Mouse (Mus musculus): ENCODE results near the gene Ntng1. TPM values are rescaled to one million over a fixed set of nuclear protein-coding genes. Genes with fewer than 3 reads are reported as not detected.

Gene Ntng1
- polyA plus RNA-seq, 1 experiment from 2014 or later = 21.8 TPM

DNA sequence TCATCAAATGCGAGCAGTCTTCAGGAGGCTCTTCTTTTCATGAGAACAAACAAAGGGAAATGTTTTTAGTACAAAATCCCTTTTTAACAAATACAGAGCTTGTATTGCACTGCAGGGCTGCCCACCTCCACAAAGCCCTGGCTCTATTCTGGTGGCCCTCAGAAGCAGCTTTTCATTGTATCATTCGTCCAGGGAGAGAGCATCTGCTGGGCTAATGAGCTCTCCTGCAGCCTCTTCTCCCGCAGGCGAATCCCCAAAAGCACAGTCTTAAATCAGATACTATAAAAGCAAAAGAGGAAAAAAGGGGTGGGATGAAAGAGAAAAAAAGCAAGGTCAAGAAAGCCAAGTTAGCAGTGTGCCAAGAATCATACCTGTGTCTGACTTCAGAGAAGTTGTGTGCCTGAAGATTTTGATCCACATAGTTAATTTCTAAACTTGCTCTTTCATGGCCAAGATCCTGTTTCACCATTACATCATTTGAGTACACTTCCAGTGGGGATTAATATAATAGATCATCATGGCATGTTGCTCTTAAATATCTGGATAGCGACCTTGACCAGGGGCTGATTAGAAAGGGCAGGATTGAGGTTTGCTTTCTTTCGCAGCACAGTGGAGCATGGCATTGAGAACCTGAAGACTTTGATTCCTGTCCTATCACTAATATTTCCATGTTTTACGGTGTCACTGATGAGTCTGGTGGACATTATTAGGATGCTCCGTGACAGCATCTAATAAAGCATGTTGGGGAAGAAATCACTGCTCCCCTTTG lies 225.7 kb downstream of the Ntng1 start:
- H3K27ac ChIP-seq (ENCODE audit: low read depth, low read length) = no peak overlapping the region

DNA sequence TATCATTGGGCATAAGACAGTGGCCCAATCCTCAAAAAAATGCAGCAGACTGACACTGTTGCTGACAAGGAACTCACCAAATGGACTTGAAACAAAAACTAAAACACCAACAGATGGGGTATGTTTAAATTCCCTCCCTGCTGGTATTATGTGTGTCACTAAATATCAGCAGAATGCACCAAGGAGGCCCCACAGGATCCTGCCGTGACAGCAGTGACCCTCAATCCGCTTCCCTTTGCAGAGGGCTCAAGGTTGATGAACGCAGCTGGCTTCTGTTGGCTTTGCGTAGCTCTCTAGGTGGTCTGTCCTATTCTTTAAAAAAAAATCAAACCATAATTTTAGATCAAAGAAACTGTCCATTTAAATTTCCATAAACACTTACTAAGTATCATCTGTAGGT lies 226.7 kb downstream of the Ntng1 start:
- no peak overlapping the region for H3K9ac ChIP-seq (ENCODE audit: low read depth, low read length)
- no peaks in the 10 kb centered on the region for H3K27me3 ChIP-seq (replicated peaks; ENCODE audit: control insufficient read depth, insufficient read depth, low read length)
- H3K27ac ChIP-seq (ENCODE audit: low read depth, low read length) = no peak overlapping the region
- H3K4me3 ChIP-seq (ENCODE audit: low read length) = no peak overlapping the region
- H3K4me1 ChIP-seq (ENCODE audit: control insufficient read depth, insufficient read depth, low read depth, low read length) = peaks cover 3% of the 10 kb centered on the region; the same call in 1 of the 2 replicates
- 48% methylated on average over 4 of the region's 4 CpGs for WGBS
- H3K36me3 ChIP-seq (ENCODE audit: control insufficient read depth, insufficient read depth, low read length) = no peaks in the 10 kb centered on the region
- ATAC-seq = no peak
- H3K9me3 ChIP-seq (ENCODE audit: control insufficient read depth, low read length) = no peaks in the 10 kb centered on the region
- H3K4me2 ChIP-seq (ENCODE audit: low read length) = no peak overlapping the region

More for the DNA sequence above, 225.7 kb downstream of the Ntng1 start:
- H3K4me2 ChIP-seq (ENCODE audit: low read length) = no peak overlapping the region
- no peak for ATAC-seq
- peaks cover 3% of the 10 kb centered on the region; the same call in 1 of the 2 replicates for H3K4me1 ChIP-seq (ENCODE audit: control insufficient read depth, insufficient read depth, low read depth, low read length)
- H3K36me3 ChIP-seq (ENCODE audit: control insufficient read depth, insufficient read depth, low read length) = no peaks in the 10 kb centered on the region
- H3K9me3 ChIP-seq (ENCODE audit: control insufficient read depth, low read length) = no peaks in the 10 kb centered on the region
- H3K4me3 ChIP-seq (ENCODE audit: low read length) = no peak overlapping the region
- H3K9ac ChIP-seq (ENCODE audit: low read depth, low read length) = no peak overlapping the region
- no peaks in the 10 kb centered on the region for H3K27me3 ChIP-seq (replicated peaks; ENCODE audit: control insufficient read depth, insufficient read depth, low read length)
- 50% methylated on average over 8 of the region's 8 CpGs for WGBS

DNA sequence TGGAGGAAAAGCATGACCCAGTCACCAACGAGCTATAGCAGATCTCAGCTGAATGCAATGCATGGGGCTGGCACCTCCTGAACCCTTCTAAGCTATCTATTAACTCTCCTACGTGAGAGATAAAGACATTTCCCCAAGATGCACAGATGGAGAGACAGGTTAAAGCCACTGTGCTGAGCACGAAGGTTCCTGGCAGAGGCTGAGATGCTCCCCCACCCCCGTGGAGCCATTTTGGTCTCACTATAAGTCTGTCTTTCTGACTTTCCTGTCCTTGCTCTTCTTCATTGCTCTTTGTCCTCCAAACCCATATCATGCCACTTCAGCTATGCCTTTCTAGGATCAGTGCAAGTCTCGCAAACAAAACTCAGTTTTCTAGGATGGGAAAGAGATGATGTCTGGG lies 229.6 kb downstream of the Ntng1 start:
- Histone ChIP-seq H3K4me3 (ENCODE audit: low read length) (no peak overlapping the region), H3K4me1 (ENCODE audit: control insufficient read depth, insufficient read depth, low read depth, low read length) (peaks cover 3% of the 10 kb centered on the region; the same call in 1 of the 2 replicates), H3K27me3 (replicated peaks; ENCODE audit: control insufficient read depth, insufficient read depth, low read length) (no peaks in the 10 kb centered on the region), H3K27ac (ENCODE audit: low read depth, low read length) (no peak overlapping the region), H3K4me2 (ENCODE audit: low read length) (no peak overlapping the region), H3K9ac (ENCODE audit: low read depth, low read length) (no peak overlapping the region), H3K9me3 (ENCODE audit: control insufficient read depth, low read length) (no peaks in the 10 kb centered on the region), H3K36me3 (ENCODE audit: control insufficient read depth, insufficient read depth, low read length) (no peaks in the 10 kb centered on the region)
- ATAC-seq = no peak
- WGBS = 75% methylated on average over 5 of the region's 5 CpGs

DNA sequence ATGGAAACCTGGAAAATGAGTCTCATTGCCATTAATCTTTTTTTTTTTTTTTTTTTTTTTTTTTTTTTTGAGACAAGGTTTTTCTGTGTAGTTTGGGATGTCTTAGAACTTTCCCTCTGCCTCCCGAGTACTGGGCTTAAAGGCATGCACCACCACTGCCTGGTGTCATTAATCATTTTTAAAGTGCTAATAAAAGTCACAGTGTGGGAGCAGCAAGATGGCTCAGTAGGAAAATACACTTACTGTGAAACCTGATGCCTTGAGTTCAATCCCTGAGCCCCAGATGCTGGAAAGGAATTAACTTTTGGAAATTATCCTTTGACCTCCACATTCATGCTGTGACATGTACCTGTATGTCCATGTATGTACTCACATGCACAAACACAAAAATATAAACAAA lies 253.2 kb downstream of the Ntng1 start:
- ATAC-seq = no peak
- Histone ChIP-seq H3K9me3 (ENCODE audit: control insufficient read depth, low read length) (no peaks in the 10 kb centered on the region), H3K4me2 (ENCODE audit: low read length) (no peak overlapping the region), H3K4me3 (ENCODE audit: low read length) (no peak overlapping the region), H3K27me3 (replicated peaks; ENCODE audit: control insufficient read depth, insufficient read depth, low read length) (no peaks in the 10 kb centered on the region), H3K4me1 (ENCODE audit: control insufficient read depth, insufficient read depth, low read depth, low read length) (no peaks in the 10 kb centered on the region), H3K27ac (ENCODE audit: low read depth, low read length) (no peak overlapping the region), H3K36me3 (ENCODE audit: control insufficient read depth, insufficient read depth, low read length) (no peaks in the 10 kb centered on the region), H3K9ac (ENCODE audit: low read depth, low read length) (no peak overlapping the region)
- 36% methylated on average over 1 of the region's 1 CpGs for WGBS

DNA sequence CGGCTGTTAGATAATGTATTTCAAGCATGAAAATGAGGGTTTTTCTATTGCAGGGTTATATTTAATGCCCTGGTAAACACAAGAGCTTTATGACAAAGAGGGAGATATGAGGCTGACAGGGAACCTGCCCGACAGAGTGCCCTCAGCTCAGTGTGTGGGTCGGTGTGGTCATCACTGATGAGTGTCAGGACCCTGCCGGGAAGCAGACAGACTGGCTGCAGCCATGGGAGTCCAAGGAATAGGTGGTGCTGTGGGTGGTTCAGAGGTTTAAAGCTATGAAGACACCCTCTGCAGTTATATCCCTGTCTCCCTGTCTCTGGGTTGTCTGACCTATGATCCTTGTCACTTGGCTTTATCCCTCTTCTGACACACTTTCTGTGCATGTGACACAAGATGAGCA lies 258.1 kb downstream of the Ntng1 start:
- H3K27me3 ChIP-seq (replicated peaks; ENCODE audit: control insufficient read depth, insufficient read depth, low read length) = no peaks in the 10 kb centered on the region
- no peak overlapping the region for H3K4me2 ChIP-seq (ENCODE audit: low read length)
- no peak overlapping the region for H3K27ac ChIP-seq (ENCODE audit: low read depth, low read length)
- H3K36me3 ChIP-seq (ENCODE audit: control insufficient read depth, insufficient read depth, low read length) = no peaks in the 10 kb centered on the region
- H3K4me3 ChIP-seq (ENCODE audit: low read length) = no peak overlapping the region
- H3K9me3 ChIP-seq (ENCODE audit: control insufficient read depth, low read length) = no peaks in the 10 kb centered on the region
- no peak overlapping the region for H3K9ac ChIP-seq (ENCODE audit: low read depth, low read length)
- no peaks in the 10 kb centered on the region for H3K4me1 ChIP-seq (ENCODE audit: control insufficient read depth, insufficient read depth, low read depth, low read length)
- no peak for ATAC-seq
- 54% methylated on average over 4 of the region's 4 CpGs for WGBS

DNA sequence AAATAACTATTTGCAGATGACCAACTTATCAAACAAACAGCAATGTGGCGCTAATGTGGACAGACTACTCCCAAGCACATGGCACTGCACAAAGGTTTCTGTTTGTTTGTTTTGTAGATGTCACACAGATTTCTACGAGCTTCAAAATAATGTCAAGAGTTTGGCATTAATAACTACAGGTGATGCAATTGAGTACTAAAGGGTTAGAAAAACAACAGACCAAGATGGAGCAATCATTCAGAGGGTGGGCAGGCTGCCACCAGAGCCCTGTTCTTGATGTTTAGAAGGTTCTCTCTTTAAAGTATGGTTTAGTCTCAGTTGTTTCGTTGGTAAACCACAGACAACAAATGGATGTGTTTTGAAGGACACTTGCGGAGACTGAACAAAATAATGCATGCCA lies 264.8 kb downstream of the Ntng1 start:
- no peak overlapping the region for H3K9ac ChIP-seq (ENCODE audit: low read depth, low read length)
- ATAC-seq = no peak
- WGBS = 81% methylated on average over 4 of the region's 4 CpGs
- H3K4me1 ChIP-seq (ENCODE audit: control insufficient read depth, insufficient read depth, low read depth, low read length) = no peaks in the 10 kb centered on the region
- no peak overlapping the region for H3K27ac ChIP-seq (ENCODE audit: low read depth, low read length)
- no peaks in the 10 kb centered on the region for H3K36me3 ChIP-seq (ENCODE audit: control insufficient read depth, insufficient read depth, low read length)
- no peaks in the 10 kb centered on the region for H3K27me3 ChIP-seq (replicated peaks; ENCODE audit: control insufficient read depth, insufficient read depth, low read length)
- H3K4me3 ChIP-seq (ENCODE audit: low read length) = no peak overlapping the region
- H3K4me2 ChIP-seq (ENCODE audit: low read length) = no peak overlapping the region
- no peaks in the 10 kb centered on the region for H3K9me3 ChIP-seq (ENCODE audit: control insufficient read depth, low read length)

DNA sequence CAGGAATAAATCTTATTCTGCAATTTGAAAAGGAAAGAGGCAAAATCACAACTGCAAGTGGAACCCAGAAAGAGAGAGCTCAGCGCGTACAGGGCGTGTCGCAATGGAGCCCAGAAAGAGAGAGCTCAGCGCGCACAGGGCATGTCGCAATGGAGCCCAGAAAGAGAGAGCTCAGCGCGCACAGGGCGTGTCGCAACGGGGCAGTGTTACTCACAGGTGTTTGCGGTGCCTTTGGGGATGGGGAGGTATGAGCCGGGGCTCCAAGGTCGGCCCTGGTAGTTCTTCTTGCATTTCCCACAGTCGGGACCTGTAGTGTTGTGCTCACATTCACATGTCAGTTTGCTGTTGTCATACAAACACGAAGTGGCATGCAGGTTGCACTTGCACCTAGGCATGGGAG lies 271.8 kb downstream of the Ntng1 start:
- Histone ChIP-seq H3K27ac (ENCODE audit: low read depth, low read length) (no peak overlapping the region), H3K27me3 (replicated peaks; ENCODE audit: control insufficient read depth, insufficient read depth, low read length) (no peaks in the 10 kb centered on the region), H3K4me1 (ENCODE audit: control insufficient read depth, insufficient read depth, low read depth, low read length) (no peaks in the 10 kb centered on the region), H3K9ac (ENCODE audit: low read depth, low read length) (no peak overlapping the region), H3K36me3 (ENCODE audit: control insufficient read depth, insufficient read depth, low read length) (no peaks in the 10 kb centered on the region), H3K4me2 (ENCODE audit: low read length) (no peak overlapping the region), H3K9me3 (ENCODE audit: control insufficient read depth, low read length) (no peaks in the 10 kb centered on the region), H3K4me3 (ENCODE audit: low read length) (no peak overlapping the region)
- no peak for ATAC-seq
- WGBS = 96% methylated on average over 17 of the region's 17 CpGs

DNA sequence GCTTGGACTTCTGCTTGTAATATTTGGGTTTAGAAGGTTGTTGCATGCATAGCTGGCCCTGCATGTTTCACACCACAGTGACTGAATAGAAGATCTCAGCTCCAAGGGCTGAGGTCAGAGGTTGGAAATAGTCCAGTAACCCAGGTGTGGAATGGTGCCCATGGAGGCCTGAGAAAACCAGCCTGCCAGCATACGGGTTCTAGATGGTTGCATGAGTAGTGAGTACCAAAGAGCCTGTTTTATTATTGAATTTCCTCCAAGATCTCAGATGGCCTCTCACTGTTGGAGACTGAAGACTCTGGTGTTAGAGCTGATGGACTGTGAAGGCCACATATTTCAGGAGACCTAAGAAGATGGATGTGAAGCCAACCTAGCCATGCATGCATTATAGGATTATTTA lies 285.5 kb downstream of the Ntng1 start:
- Histone ChIP-seq H3K36me3 (ENCODE audit: control insufficient read depth, insufficient read depth, low read length) (no peaks in the 10 kb centered on the region), H3K4me3 (ENCODE audit: low read length) (no peak overlapping the region), H3K9ac (ENCODE audit: low read depth, low read length) (no peak overlapping the region), H3K27me3 (replicated peaks; ENCODE audit: control insufficient read depth, insufficient read depth, low read length) (no peaks in the 10 kb centered on the region), H3K27ac (ENCODE audit: low read depth, low read length) (no peak overlapping the region), H3K9me3 (ENCODE audit: control insufficient read depth, low read length) (no peaks in the 10 kb centered on the region), H3K4me2 (ENCODE audit: low read length) (no peak overlapping the region), H3K4me1 (ENCODE audit: control insufficient read depth, insufficient read depth, low read depth, low read length) (no peaks in the 10 kb centered on the region)
- ATAC-seq = peak; percentile 76; the same call in 1 of the 2 replicates
- 76% methylated on average over 1 of the region's 1 CpGs for WGBS

DNA sequence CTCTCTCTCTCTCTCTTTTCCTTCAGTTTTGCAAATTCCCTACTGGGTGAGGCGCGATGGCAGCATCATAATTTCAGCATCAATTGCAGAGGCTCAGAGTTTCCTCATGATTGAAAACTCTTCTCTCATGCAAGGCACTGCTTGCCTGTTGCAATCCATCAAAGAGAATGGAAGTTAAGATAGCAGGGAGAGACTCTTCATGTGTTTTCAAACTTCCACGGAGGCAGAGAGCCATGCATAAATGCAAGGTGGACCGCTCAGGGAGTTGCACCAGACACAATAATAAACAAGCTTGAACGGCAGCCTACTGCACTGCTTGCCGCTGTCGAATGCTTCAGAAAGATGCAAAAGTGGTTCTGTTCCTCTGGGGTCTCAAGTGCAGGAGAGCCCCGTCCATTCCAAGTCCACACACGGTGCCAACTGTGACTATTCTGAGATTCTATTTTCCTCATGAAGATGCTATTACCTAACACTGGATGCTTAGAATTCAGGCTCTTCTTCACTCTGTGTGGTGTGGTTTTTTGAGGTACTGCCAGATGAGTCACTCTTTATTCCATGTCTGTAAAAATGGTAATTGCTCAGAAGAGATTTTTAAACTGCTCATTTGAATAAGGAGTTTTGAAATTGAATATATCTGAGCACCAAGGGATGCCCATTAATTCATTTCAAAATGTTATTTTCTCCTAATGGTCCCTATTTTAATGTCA lies 289.2 kb downstream of the Ntng1 start:
- no peak overlapping the region for H3K9ac ChIP-seq (ENCODE audit: low read depth, low read length)
- no peak overlapping the region for H3K4me3 ChIP-seq (ENCODE audit: low read length)
- no peak overlapping the region for H3K27ac ChIP-seq (ENCODE audit: low read depth, low read length)
- 91% methylated on average over 9 of the region's 9 CpGs for WGBS
- no peak for ATAC-seq
- no peaks in the 10 kb centered on the region for H3K36me3 ChIP-seq (ENCODE audit: control insufficient read depth, insufficient read depth, low read length)
- no peak overlapping the region for H3K4me2 ChIP-seq (ENCODE audit: low read length)
- no peaks in the 10 kb centered on the region for H3K9me3 ChIP-seq (ENCODE audit: control insufficient read depth, low read length)
- no peaks in the 10 kb centered on the region for H3K27me3 ChIP-seq (replicated peaks; ENCODE audit: control insufficient read depth, insufficient read depth, low read length)
- H3K4me1 ChIP-seq (ENCODE audit: control insufficient read depth, insufficient read depth, low read depth, low read length) = no peaks in the 10 kb centered on the region

Data from hindbrain, embryonic 16.5 days (tissue).